Mouse (Mus musculus) bone marrow, adult 2 months (tissue): Measurements from ENCODE around the gene Ldhal6b.

ENCODE experiments used
- CTCF ChIP-seq: fragments of 200-500 bp; IDR thresholded peaks from 2 replicates; pipeline ENCODE4 v1.5.1; 2011; ENCODE audit warnings: low read length, control low read depth; ENCODE audit not compliant: control insufficient read depth, insufficient read depth
- POLR2A ChIP-seq: fragments of 200-500 bp; IDR thresholded peaks from 2 replicates; pipeline ENCODE4 v1.6.1; 2011; ENCODE audit warnings: low read depth, mild to moderate bottlenecking, control low read depth, low read length, borderline replicate concordance; ENCODE audit not compliant: control insufficient read depth

GRCm38 (mm10) chr17:5416518-5416917 lies 2.0 kb downstream of the Ldhal6b start:
- TF ChIP-seq CTCF: no peak
- no peak for TF ChIP-seq POLR2A
